9 mouse cellular contexts compared by ENCODE assay signal in the genomic region with DNA sequence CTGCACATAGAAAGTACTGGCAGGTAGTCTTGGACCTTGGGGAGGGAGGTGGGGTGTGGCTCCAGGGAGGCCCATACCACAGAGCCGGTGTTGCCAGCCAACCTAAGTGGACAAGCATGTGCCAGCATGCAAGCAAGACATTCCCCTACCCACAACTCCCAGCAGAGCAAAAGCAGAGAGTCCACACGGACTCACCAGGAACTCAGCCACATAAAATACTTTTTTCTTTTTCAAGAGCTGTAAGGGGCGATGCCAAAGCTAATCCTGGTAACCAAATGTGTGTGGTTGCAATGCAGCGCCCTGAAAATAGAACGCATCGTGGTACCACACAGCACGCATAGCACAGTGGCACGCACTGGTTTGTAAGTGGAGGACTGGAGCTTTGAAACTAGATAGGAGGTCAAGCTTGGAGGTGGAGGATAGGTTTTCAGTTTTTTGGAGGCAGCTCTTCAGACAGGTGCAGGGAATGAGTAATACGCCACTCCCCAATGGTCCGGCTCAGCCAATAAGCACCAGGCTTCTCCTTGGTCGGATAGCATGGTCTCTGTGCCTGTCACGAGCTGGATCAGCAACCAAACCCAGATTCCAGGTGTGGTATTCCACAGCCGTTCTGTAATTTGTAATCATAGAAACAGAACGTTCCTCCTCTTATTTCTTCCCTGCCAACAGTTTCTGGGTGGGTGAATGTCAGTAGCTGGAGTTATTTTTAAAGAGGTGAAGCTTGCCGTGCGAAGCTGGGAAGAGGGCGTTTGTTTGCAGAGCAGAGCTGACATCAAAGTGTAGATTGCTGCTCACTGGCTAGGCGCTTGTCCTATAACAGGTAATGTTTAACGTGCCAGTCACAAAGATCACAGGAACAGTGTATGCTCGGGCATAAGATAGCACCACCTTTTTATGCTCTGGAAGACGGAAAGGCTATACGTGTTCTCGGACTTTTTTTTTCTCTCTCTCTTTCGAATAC.
DNase-seq lines count a peak whose midpoint lies in the region; ATAC-seq lines count a peak whose summit lies in the region.
"Had no signal": no experiment of that assay in that cellular context is flagged by ENCODE, and none has a peak within 500 bp of the region (broad histone marks: within the 10 kb centered on the region; RNA-seq: fewer than 3 reads in every experiment).

No protein-coding gene starts in this region.

- no peaks in the 10 kb centered on the region for H3K27me3 ChIP-seq in kidney, embryonic 16.5 days (ENCODE audit: insufficient read depth, low read length)
- H3K27me3 ChIP-seq: neural tube, embryonic 12.5 days had no signal

- H3K4me3 ChIP-seq in kidney, embryonic 16.5 days (ENCODE audit: low read length), result peak overlapping the region; percentile 37
- H3K4me3 ChIP-seq: neural tube, embryonic 12.5 days had no signal

- no peaks in the 10 kb centered on the region for H3K9me3 ChIP-seq in kidney, embryonic 16.5 days (ENCODE audit: low read length)
- H3K9me3 ChIP-seq: neural tube, embryonic 12.5 days had no signal

- peak overlapping the region; percentile 21 for H3K27ac ChIP-seq in kidney, embryonic 16.5 days (ENCODE audit: low read length)
- H3K27ac ChIP-seq: neural tube, embryonic 12.5 days had no signal

- peak overlapping the region; percentile 51 for H3K4me2 ChIP-seq in kidney, embryonic 16.5 days (replicated peaks; ENCODE audit: low read depth, low read length)
- H3K4me2 ChIP-seq: neural tube, embryonic 12.5 days had no signal

- peaks cover 28% of the 10 kb centered on the region for H3K4me1 ChIP-seq in kidney, embryonic 16.5 days (ENCODE audit: insufficient read depth, low read length)
- H3K4me1 ChIP-seq: neural tube, embryonic 12.5 days had no signal

- WGBS in kidney, embryonic 16.5 days, result 45% methylated on average over 24 of the region's 24 CpGs

- peak overlapping the region; percentile 41; the same call in 1 of the 2 replicates for H3K9ac ChIP-seq in kidney, embryonic 16.5 days (replicated peaks; ENCODE audit: low read length)
- H3K9ac ChIP-seq: neural tube, embryonic 12.5 days had no signal

- no peaks in the 10 kb centered on the region for H3K36me3 ChIP-seq in kidney, embryonic 16.5 days (ENCODE audit: insufficient read depth, low read length)
- H3K36me3 ChIP-seq: neural tube, embryonic 12.5 days had no signal

- peak; percentile 79 for ATAC-seq in kidney, embryonic 16.5 days (ENCODE audit: low FRiP score, low TSS enrichment)

- DNase-seq in adrenal gland, adult 2 months, result peak; percentile 10
- DNase-seq in adrenal gland, postnatal 4 days (ENCODE audit: low spot score in 2 of 2), result no peak
- peak; percentile 71 for DNase-seq in gastrocnemius, postnatal 25 days
- peak; percentile 15 for DNase-seq in liver
- DNase-seq in right cerebral cortex, postnatal 36 days (ENCODE audit: low spot score in 2 of 2), result peak; percentile 65 to 79
- DNase-seq in natural killer cell, adult 2 months (ENCODE audit: low spot score in 2 of 2), result no peak
- DNase-seq in thymus, adult 18-20 months, result no peak

Comparison
In these comparisons a context has a peak if more than half of its experiments do, and no peak if none do; other contexts are left out.
1. DNase-seq: peak in adrenal gland, adult 2 months (single experiment), gastrocnemius, postnatal 25 days (single experiment), liver (single experiment) and right cerebral cortex, postnatal 36 days (2 of 2); none in adrenal gland, postnatal 4 days (0 of 2), natural killer cell, adult 2 months (0 of 2) and thymus, adult 18-20 months (0 of 2).